Mouse (Mus musculus) E14TG2a.4 (cell line): ENCODE measurements at regions not wholly inside any gene's neighbourhood (a gene's known extent, or its start where the extent isn't known, plus 50 kb on each side); places are given as distances from the start of the nearest gene placed in this dataset.

Source experiments
- H3K27me3 ChIP-seq: 2 replicates; pipeline ENCODE4 v1.6.1; 2014; ENCODE audit warnings: low read length, control low read depth; ENCODE audit not compliant: insufficient read depth
- H3K36me3 ChIP-seq: 2 replicates; pipeline ENCODE4 v1.6.1; 2014; ENCODE audit warnings: low read length, control low read depth; ENCODE audit not compliant: insufficient read depth
- H3K4me1 ChIP-seq: replicated peaks from 2 replicates; pipeline ENCODE4 v1.6.1; 2014; ENCODE audit warnings: low read depth, low read length, control low read depth
- H3K4me3 ChIP-seq: replicated peaks from 2 replicates; pipeline ENCODE4 v1.5.1; 2014; ENCODE audit warnings: mild to moderate bottlenecking, low read length
- H3K9me3 ChIP-seq: 2 replicates; pipeline ENCODE4 v1.6.1; 2014; ENCODE audit warnings: low read length, control low read depth
- CTCF ChIP-seq: conservative IDR thresholded peaks from 2 replicates; pipeline ENCODE4 v1.5.1; 2014; ENCODE audit warnings: low read length
- NANOG ChIP-seq: IDR thresholded peaks from 2 replicates; pipeline ENCODE4 v1.6.1; 2014; ENCODE audit warnings: borderline replicate concordance, low read length, mixed read lengths
- POU5F1 ChIP-seq: IDR thresholded peaks from 2 replicates; pipeline ENCODE4 v1.6.1; 2014; ENCODE audit warnings: low read length, borderline replicate concordance

DNA sequence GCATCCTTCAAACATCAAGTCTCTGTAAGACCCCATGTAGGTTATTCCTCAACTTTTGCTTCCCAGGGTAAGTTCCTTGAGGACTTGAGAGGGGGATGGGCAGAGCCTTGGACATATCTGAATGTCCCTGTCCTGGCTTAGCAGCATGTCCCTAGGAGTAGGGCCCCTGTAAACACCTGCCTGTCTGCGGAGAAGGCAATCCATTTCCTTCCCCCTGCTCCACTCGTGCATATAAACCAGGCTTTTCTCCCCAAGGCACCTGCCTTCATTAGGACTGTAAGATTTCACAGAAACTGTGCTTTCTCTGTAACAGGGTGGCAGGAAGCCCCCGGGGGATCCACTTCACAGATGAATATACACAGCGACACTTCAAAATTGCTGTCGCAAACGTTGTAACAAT, 393.1 kb downstream of the Plekhb2 start:
- H3K27me3 ChIP-seq, result no peaks in the 10 kb centered on the region
- H3K4me3 ChIP-seq, result no peak overlapping the region
- H3K4me1 ChIP-seq, result peaks cover 23% of the 10 kb centered on the region
- no peaks in the 10 kb centered on the region for H3K9me3 ChIP-seq
- no peaks in the 10 kb centered on the region for H3K36me3 ChIP-seq
- TF ChIP-seq POU5F1 (no peak), CTCF (no peak), NANOG (no peak)

DNA sequence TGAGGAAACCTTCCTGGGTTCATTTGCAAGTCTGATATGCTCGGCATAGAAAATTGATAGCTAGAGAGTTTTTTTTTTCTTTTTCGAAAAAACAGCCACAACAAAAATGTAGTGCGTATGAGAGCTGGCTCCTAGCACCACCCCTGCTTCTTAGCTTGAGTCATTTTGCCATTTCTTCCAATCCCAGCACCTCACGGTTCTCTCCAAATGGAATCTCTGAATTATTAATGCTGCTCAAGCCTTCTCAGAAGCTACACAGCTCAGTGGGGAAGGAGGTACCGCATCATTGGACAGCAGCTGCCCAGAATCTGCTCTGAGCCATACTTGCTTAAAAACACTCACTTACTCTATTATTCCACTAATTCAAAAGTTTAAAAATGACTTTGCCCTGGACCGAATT, 393.6 kb downstream of the Plekhb2 start:
- H3K4me3 ChIP-seq, result no peak overlapping the region
- TF ChIP-seq POU5F1, result no peak
- no peak for TF ChIP-seq CTCF
- no peak for TF ChIP-seq NANOG
- no peaks in the 10 kb centered on the region for H3K9me3 ChIP-seq
- H3K4me1 ChIP-seq, result peaks cover 19% of the 10 kb centered on the region
- no peaks in the 10 kb centered on the region for H3K27me3 ChIP-seq
- H3K36me3 ChIP-seq, result no peaks in the 10 kb centered on the region

DNA sequence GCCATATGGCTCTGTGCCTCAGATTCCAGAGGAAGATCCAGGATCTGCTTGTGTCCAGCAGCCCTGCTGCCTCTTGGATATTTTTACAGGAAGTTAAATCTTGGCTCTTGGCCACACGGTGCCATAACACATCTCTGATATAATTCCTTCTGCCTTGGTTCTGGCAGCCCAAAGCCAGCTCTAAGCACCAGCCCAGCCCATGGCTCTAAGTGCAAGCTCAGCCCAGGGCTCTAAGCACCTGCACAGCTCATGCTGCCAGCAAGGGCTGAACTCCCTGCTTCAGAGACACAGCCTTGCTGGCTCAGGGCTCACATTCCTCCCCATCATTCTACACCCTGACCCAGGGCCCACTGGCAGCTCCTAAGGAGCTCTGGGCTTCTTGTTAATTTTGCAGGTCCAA, 415.3 kb downstream of the Plekhb2 start:
- Histone ChIP-seq H3K27me3 (no peaks in the 10 kb centered on the region), H3K36me3 (no peaks in the 10 kb centered on the region), H3K9me3 (peaks cover 6% of the 10 kb centered on the region), H3K4me3 (no peak overlapping the region), H3K4me1 (no peaks in the 10 kb centered on the region)
- TF ChIP-seq NANOG (no peak), POU5F1 (no peak), CTCF (no peak)

DNA sequence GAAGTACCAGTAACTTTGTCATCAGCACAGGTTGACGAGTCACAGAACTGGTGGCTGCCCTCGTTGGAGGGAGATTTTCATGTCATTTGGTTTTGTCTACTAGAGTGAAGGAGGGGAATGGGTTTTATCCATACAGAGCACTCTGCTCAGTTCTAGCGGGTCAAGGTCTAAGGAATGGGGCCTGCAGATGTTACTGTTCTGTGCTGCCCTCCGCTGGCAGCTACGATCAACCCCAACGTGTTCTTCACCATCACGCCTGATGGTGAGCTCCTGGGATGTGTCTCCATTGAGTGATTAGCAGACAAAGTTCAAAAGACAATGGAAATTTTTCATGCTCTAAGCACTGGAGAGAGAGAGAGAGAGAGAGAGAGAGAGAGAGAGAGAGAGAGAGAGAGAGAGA, 416.9 kb downstream of the Plekhb2 start:
- Histone ChIP-seq H3K4me1 (no peaks in the 10 kb centered on the region), H3K4me3 (no peak overlapping the region), H3K9me3 (peaks cover 19% of the 10 kb centered on the region), H3K36me3 (no peaks in the 10 kb centered on the region), H3K27me3 (no peaks in the 10 kb centered on the region)
- no peak; the same call in 1 of the 2 replicates for TF ChIP-seq CTCF
- TF ChIP-seq POU5F1, result no peak
- TF ChIP-seq NANOG, result no peak

DNA sequence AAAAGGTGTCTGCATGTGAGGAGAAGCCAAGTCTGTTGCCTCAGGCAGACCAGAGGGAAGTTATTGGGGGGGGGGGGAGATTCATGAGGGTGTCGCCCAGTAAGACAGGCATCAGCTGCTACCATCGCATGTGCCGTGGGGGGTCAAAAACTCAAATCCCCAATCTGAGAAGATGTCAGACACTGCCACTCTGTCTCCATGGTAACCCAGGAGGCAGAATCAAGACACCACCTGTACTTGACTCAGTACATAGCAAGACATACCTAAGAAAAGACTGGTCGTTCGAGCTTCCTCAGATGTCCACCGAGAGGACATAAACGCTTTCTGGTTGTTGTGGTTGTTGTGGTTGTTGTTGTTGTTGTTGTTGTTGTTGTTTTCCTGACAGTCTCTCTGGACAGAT, 418.1 kb downstream of the Plekhb2 start:
- H3K4me1 ChIP-seq, result no peaks in the 10 kb centered on the region
- no peaks in the 10 kb centered on the region for H3K36me3 ChIP-seq
- H3K4me3 ChIP-seq, result no peak overlapping the region
- TF ChIP-seq CTCF (no peak), POU5F1 (no peak), NANOG (no peak)
- peaks cover 23% of the 10 kb centered on the region for H3K9me3 ChIP-seq
- no peaks in the 10 kb centered on the region for H3K27me3 ChIP-seq

DNA sequence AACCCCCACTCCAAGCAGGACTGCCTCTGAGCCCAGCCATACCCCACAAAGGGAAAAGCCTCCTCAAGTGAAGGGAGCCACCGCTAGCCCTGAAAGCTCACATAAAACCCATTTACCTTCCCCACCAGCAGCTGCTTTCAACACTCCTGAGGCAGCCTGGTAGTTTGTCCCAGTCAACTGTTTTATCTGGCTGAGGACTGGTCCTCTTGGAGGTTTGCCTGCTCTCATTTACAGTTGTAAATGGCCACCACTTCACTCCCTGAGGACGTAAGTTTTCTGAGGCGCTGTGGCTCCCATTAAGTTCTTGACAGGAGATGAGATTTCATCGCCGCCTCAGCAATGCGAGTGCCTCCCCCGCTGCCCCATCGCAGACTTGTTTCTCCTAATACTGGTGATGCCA, 425.2 kb downstream of the Plekhb2 start:
- Histone ChIP-seq H3K4me3 (no peak overlapping the region), H3K9me3 (peaks cover 35% of the 10 kb centered on the region), H3K4me1 (no peaks in the 10 kb centered on the region), H3K27me3 (no peaks in the 10 kb centered on the region), H3K36me3 (no peaks in the 10 kb centered on the region)
- TF ChIP-seq NANOG, result no peak
- TF ChIP-seq POU5F1, result no peak
- TF ChIP-seq CTCF, result no peak
